Mouse (Mus musculus) C2C12 (cell line): ENCODE results near the gene Nsun2.

Experiments
- CEBPB ChIP-seq: IDR thresholded peaks from one replicate; pipeline ENCODE4 v1.6.1; 2011; ENCODE audit warnings: low read depth, mild to moderate bottlenecking, control low read depth, moderate library complexity
- CTCF ChIP-seq: IDR thresholded peaks from one replicate; pipeline ENCODE4 v1.5.1; 2011; ENCODE audit not compliant: control insufficient read depth, insufficient read depth, insufficient read length
- FOSL1 ChIP-seq: IDR thresholded peaks from one replicate; pipeline ENCODE4 v1.8.0; 2011; ENCODE audit warnings: mild to moderate bottlenecking, low read length; ENCODE audit not compliant: poor library complexity, insufficient read depth, severe bottlenecking
- MAX ChIP-seq: IDR thresholded peaks from one replicate; pipeline ENCODE4 v1.6.1; 2011; ENCODE audit warnings: mild to moderate bottlenecking, control low read depth
- MYOD1 ChIP-seq: IDR thresholded peaks from one replicate; pipeline ENCODE4 v1.6.1; 2011; ENCODE audit warnings: low read depth; ENCODE audit not compliant: control insufficient read depth, insufficient read length
- MYOG ChIP-seq: IDR thresholded peaks from one replicate; pipeline ENCODE4 v1.6.1; 2011; ENCODE audit not compliant: control insufficient read depth, insufficient read length; ENCODE audit errors: extremely low read depth
- USF1 ChIP-seq: IDR thresholded peaks from one replicate; pipeline ENCODE4 v1.6.1; 2011; ENCODE audit warnings: low read depth, mild to moderate bottlenecking, control low read depth, moderate library complexity

DNA sequence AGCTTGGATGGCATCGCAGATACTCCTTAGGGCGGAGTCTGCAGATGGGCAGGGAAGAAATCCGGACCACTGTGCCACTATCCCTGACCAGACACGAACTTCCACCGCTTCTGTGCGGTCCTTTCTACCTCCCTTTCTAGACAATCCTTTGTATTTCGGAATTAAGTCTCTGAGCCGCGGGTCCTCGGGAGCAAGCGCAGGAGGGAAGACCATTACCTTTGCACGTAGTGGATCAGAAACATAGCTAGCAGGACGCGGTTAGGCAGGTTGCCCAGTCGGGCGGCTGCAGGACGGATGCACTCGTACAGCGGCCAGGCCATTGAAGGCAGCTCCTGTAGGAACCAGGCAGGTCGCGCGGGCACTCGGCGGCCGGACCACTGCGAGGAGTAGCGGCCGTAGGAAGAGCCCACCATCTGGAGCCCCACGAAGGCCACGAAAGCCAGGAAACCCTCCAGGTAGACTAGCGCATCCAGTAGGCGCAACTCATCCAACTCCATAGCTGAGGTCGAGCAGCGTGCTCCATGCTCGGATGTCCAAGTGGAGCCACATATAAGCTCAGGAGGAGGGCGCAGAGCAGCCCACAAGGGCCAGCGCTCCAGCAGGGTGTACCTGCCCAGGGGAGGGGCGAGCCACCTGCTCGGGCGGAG, 77.3 kb downstream of the Nsun2 start:
- TF ChIP-seq MAX (no peak), CTCF (no peak), USF1 (no peak), MYOG (no peak), MYOD1 (no peak), FOSL1 (no peak), CEBPB (no peak)
